Mouse (Mus musculus): ENCODE results near the gene Gm28308. TPM values are rescaled to one million over a fixed set of nuclear protein-coding genes. Genes with fewer than 3 reads are reported as not detected.

Gm28308 gene
- total RNA-seq, 2 experiments from 2014 or later: not detected

GRCm38 (mm10) chr6:52234428-52235140 lies 21.4 kb upstream of the Gm28308 start:
- no peak for ATAC-seq (replicated peaks; ENCODE audit: low FRiP score, poor library complexity, severe bottlenecking)

GRCm38 (mm10) chr6:52233546-52234427 lies 20.6 kb upstream of the Gm28308 start:
- ATAC-seq (replicated peaks; ENCODE audit: low FRiP score, poor library complexity, severe bottlenecking): no peak

- ATAC-seq (replicated peaks; ENCODE audit: low FRiP score, poor library complexity, severe bottlenecking): no peak
Observed at GRCm38 (mm10) chr6:52232984-52233545, 19.9 kb upstream of the Gm28308 start.

GRCm38 (mm10) chr6:52232568-52232965 lies 19.4 kb upstream of the Gm28308 start:
- ATAC-seq (replicated peaks; ENCODE audit: low FRiP score, poor library complexity, severe bottlenecking): no peak

- ATAC-seq (replicated peaks; ENCODE audit: low FRiP score, poor library complexity, severe bottlenecking): no peak
Observed at GRCm38 (mm10) chr6:52231885-52232567, 18.9 kb upstream of the Gm28308 start.

- ATAC-seq (replicated peaks; ENCODE audit: low FRiP score, poor library complexity, severe bottlenecking): no peak
Observed at GRCm38 (mm10) chr6:52230516-52231165, 17.5 kb upstream of the Gm28308 start, which contains the start of gene Hoxa9. Gene Hoxa9 (minus strand): TSS chr6:52231089.

- no peak for ATAC-seq (replicated peaks; ENCODE audit: low FRiP score, poor library complexity, severe bottlenecking)
Observed at GRCm38 (mm10) chr6:52229558-52230416, 16.6 kb upstream of the Gm28308 start.

- no peak for ATAC-seq (replicated peaks; ENCODE audit: low FRiP score, poor library complexity, severe bottlenecking)
Observed at GRCm38 (mm10) chr6:52228475-52229465, 15.6 kb upstream of the Gm28308 start.

- no peak for ATAC-seq (replicated peaks; ENCODE audit: low FRiP score, poor library complexity, severe bottlenecking)
Observed at GRCm38 (mm10) chr6:52227470-52228222, 14.5 kb upstream of the Gm28308 start.

GRCm38 (mm10) chr6:52226569-52227257 lies 13.6 kb upstream of the Gm28308 start:
- no peak for ATAC-seq (replicated peaks; ENCODE audit: low FRiP score, poor library complexity, severe bottlenecking)

- ATAC-seq (replicated peaks; ENCODE audit: low FRiP score, poor library complexity, severe bottlenecking): no peak
Observed at GRCm38 (mm10) chr6:52225612-52226568, 12.8 kb upstream of the Gm28308 start.

GRCm38 (mm10) chr6:52224895-52225611 lies 11.9 kb upstream of the Gm28308 start:
- no peak for ATAC-seq (replicated peaks; ENCODE audit: low FRiP score, poor library complexity, severe bottlenecking)

GRCm38 (mm10) chr6:52223939-52224760 lies 11.0 kb upstream of the Gm28308 start:
- no peak for ATAC-seq (replicated peaks; ENCODE audit: low FRiP score, poor library complexity, severe bottlenecking)

- no peak for ATAC-seq (replicated peaks; ENCODE audit: low FRiP score, poor library complexity, severe bottlenecking)
Observed at GRCm38 (mm10) chr6:52222729-52223128, 9.6 kb upstream of the Gm28308 start.
